Mouse (Mus musculus) kidney, postnatal 36 days (tissue): ENCODE measurements around the gene Eri3.

Experiments
- DNase-seq, 2 experiments: peaks; one replicate each; pipeline ENCODE4 v3.0.0; 2021 to 2022; ENCODE audit warnings: mixed read lengths in 2 of 2

Gene Eri3

DNA sequence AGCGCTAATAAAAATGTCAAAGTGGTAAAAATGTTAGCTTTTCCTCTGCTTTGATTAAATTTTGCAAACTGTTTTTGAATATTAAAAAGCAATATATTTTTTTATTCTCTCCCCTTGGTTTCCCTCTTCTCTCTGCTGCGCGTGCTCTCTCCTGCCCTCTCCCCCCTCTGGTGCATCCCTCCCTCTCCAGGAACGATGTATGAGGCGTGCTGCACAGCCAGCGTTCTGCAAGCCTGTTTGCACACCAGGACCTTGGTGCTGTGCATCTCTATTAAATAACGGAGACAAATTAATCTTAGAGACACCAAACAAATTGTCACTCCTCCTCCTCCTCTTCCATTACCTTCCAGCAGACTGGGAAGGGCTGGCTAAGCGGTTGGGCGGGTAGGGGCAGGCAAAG is 31.5 kb downstream of the Eri3 start:
- peak; percentile 6 to 14 for DNase-seq

GRCm38 (mm10) chr4:117585995-117586394 is 35.8 kb downstream of the Eri3 start:
- no peak for DNase-seq

GRCm38 (mm10) chr4:117587447-117587846 is 37.3 kb downstream of the Eri3 start:
- DNase-seq = peak in 1 of 2 experiments; percentile 42

DNA sequence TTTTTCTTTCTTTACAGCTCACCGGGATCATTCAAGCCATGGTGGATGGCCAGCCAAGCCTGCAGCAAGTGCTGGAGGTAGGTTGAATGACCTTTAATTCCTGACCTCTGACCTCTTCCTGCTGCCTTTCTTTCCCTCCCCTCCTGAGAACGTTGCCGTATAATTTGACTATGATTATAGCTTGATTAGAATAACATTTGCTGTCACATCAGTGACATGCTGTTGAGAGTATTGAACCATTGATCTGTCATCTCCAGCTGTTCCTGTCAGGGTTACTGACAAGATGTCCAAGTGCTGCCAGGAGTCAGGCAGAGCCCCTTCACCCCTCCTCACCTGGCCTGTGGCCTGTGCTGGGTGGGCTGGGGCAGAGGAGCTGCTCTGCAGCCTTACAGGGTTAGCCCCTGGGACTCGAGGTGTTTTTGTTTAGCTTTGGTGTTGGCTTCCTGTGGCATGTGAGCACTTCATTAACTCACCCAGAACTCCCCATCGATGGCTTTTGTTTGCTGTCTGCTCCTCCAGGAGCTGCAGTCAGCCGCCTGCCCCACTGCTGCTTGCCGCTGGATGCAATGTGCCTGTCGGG is 39.0 kb downstream of the Eri3 start:
- no peak for DNase-seq

DNA sequence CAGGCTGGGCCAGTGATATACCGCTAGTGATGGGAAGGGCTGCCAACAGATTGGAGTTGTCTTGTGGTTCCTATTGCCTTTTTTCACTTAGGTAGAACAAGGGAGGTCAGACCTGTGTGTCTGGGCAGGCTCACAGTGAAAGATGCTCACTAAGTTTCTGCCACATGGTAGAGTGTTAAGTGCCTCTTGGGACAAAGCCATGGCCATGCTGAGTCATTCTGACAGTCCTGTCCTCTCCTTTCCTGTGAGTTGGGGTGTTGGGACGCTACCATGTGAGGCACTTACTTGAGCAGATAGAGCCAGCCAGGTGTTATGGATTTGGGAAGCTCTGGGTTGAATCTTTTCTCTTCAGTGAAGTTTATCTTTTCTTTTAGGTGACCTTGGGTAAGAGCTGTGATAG is 40.6 kb downstream of the Eri3 start:
- DNase-seq = no peak

GRCm38 (mm10) chr4:117592206-117592605 is 42.0 kb downstream of the Eri3 start:
- DNase-seq = no peak

GRCm38 (mm10) chr4:117595293-117595692 is 45.1 kb downstream of the Eri3 start:
- no peak for DNase-seq

- no peak for DNase-seq
These were observed 49.9 kb downstream of the Eri3 start for GRCm38 (mm10) chr4:117599986-117600565.

DNA sequence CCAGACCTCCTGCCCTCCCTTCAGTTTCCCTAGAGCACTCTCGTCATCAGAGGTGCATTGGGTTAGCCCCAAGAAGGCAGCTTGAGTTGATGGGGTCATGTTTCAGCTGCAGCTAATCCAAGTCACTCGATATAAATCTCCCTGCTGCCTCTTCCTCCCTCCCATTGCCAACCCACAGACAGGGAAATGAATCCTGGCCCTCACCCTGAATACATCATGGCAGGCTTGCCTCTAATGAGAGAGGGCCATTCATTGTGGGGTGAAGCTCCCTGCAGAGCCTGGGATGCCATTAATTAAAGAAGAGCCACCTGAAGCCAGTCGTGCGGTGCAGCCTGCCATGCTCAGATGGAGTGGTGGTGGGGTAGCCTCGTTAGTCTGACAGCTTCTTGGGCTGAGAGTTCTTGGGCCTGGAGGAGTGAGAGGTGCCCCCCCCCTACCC is 51.2 kb downstream of the Eri3 start:
- no peak for DNase-seq

GRCm38 (mm10) chr4:117605099-117605953 is 55.2 kb downstream of the Eri3 start:
- DNase-seq = peak; percentile 24 to 51

GRCm38 (mm10) chr4:117605954-117606227 is 55.7 kb downstream of the Eri3 start:
- no peak for DNase-seq

- DNase-seq = no peak
These were observed 56.9 kb downstream of the Eri3 start for GRCm38 (mm10) chr4:117606831-117607610.

GRCm38 (mm10) chr4:117608265-117608664 is 58.1 kb downstream of the Eri3 start:
- DNase-seq = peak; percentile 6 to 18

DNA sequence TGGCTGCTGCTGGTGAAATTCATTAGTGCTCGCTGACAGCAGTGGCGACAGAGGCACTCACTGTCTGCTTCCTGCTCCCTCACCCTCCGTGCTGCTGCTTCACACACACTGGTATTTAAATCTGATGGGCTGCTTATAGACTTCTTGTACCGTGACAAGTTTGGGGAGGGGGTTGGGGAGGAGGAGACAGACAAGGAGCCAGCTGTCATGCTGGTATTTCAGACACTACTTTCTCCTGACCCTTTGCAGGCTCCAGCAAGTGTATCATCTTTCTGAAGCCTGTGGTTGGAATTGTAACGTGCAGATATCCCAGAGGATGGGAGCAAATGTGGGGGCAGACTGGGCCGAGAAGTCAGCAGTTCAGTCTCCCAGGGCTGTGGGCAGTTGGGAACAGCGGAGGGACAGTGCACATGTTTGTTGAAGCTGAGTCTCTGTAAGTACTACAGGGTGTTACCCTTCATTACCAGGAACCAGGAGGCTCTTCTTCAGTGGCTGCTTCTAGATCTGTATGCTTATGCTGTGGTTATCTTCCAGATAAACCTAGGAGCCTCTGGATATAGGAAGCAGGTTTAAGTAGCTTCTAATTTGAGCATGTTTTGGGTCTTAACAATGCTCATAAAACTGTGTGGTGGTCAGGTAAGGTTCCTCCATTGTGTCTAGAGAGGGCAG is 59.3 kb downstream of the Eri3 start:
- DNase-seq = no peak

- no peak for DNase-seq
These were observed 61.2 kb downstream of the Eri3 start for GRCm38 (mm10) chr4:117611385-117611784.

GRCm38 (mm10) chr4:117611814-117612213 is 61.6 kb downstream of the Eri3 start:
- DNase-seq = no peak

DNA sequence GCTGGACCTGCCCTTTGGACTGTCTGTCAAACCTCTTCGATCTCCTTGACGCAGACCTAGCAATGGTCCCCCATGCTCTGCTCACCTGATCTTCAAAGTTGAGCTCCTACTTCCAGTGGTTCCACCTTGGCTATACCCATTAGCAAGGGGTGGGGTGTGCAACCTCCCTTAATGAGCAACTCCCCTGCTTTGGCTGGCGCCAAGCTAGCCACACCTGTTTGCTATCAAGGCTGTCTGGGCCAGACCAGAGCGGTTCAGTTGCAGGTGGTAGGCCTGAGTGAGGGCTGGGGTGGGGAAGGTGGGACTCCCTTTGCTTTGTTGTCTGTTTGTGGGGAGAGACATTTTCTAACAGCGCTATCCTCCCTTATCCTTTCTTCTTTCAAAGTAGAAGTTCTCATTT is 62.5 kb downstream of the Eri3 start:
- no peak for DNase-seq

DNA sequence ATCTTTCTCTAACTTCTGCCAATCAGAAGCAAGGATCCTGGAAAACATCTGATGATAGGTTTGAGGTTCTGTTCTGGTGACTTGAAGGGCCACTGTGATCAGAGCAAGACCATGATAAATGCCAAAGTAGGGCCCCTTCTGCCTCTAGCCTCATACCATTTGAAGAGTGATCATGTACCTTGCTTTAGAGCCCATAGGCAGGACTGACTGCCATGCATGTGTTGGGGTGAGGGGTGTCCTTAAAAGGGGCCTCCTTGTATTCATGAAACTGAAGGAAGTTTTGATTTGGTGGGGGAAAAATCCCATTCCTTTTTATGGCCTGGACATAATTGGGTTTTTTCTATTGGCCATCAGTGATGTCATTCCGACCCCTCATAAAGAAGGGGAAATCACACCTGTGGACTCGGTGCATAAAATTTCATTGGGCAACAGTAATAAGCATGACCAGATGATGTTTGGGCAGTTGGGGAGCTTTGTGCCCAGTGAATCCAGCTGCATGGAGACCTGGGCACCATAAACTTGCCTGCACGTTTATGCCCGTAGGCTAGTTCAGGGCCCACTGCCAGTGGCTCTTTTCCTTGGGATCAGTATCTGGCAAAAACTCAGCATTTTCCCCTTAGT is 63.1 kb downstream of the Eri3 start:
- DNase-seq = no peak

- DNase-seq = no peak
These were observed 66.4 kb downstream of the Eri3 start for GRCm38 (mm10) chr4:117616600-117616999.

- DNase-seq = no peak
These were observed 72.1 kb downstream of the Eri3 start for GRCm38 (mm10) chr4:117622270-117622669.

DNA sequence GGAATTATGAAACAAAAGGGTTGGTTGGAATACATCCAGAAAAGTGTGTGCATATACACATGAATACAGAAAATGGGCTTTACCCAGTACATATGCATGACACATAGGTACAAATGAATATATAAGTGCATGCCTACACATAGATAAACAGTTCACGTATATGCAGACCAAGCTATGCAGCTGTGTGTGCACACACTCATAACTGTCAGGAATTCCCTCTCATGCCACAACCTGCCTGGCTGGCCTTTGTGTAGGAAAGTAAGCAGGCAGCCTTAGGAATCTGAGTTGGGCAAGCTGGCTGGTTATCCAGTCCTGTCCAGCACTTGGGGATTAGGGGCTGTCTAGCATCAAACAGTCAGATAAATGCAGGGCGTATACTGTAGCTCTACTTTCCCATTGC is 72.9 kb downstream of the Eri3 start:
- DNase-seq = no peak

GRCm38 (mm10) chr4:117624660-117625059 is 74.5 kb downstream of the Eri3 start:
- peak; percentile 50 to 56 for DNase-seq
